Mouse (Mus musculus) embryo, embryonic 11.5 days (tissue): ENCODE data around the gene 4930415O20Rik.
A peak's percentile ranks its signal among the peaks of the same experiment; 100 is the strongest.

Source experiments
- DNase-seq: peaks from one replicate; pipeline ENCODE4 v3.0.0-alpha.2; 2012; ENCODE audit warnings: low read depth, low spot score

4930415O20Rik gene

GRCm38 (mm10) chr15:98604041-98604575 lies 33.3 kb downstream of the 4930415O20Rik start:
- DNase-seq = no peak

- DNase-seq = no peak
These were observed 35.3 kb downstream of the 4930415O20Rik start for GRCm38 (mm10) chr15:98606051-98606536.

- no peak for DNase-seq
These were observed 35.9 kb downstream of the 4930415O20Rik start for GRCm38 (mm10) chr15:98606739-98607138.

- no peak for DNase-seq
These were observed 36.8 kb downstream of the 4930415O20Rik start for GRCm38 (mm10) chr15:98607557-98607956.

- no peak for DNase-seq
These were observed 37.4 kb downstream of the 4930415O20Rik start for GRCm38 (mm10) chr15:98608058-98608783.

- DNase-seq = no peak
These were observed 38.0 kb downstream of the 4930415O20Rik start for GRCm38 (mm10) chr15:98608784-98609250.

GRCm38 (mm10) chr15:98609331-98610130 lies 38.7 kb downstream of the 4930415O20Rik start, which contains the start of gene Adcy6:
Gene Adcy6 (minus strand): TSS chr15:98610076.
- peak; percentile 74 for DNase-seq

GRCm38 (mm10) chr15:98610131-98610633 lies 39.4 kb downstream of the 4930415O20Rik start:
- DNase-seq = no peak

- no peak for DNase-seq
These were observed 41.4 kb downstream of the 4930415O20Rik start for GRCm38 (mm10) chr15:98612229-98612628.

GRCm38 (mm10) chr15:98614551-98614950 lies 43.7 kb downstream of the 4930415O20Rik start:
- no peak for DNase-seq

GRCm38 (mm10) chr15:98614971-98615370 lies 44.2 kb downstream of the 4930415O20Rik start:
- no peak for DNase-seq

GRCm38 (mm10) chr15:98615751-98616150 lies 44.9 kb downstream of the 4930415O20Rik start:
- DNase-seq = no peak

- no peak for DNase-seq
These were observed 45.8 kb downstream of the 4930415O20Rik start for GRCm38 (mm10) chr15:98616362-98617175.

- peak; percentile 81 for DNase-seq
These were observed 46.4 kb downstream of the 4930415O20Rik start for GRCm38 (mm10) chr15:98617176-98617537.

- no peak for DNase-seq
These were observed 51.4 kb downstream of the 4930415O20Rik start for GRCm38 (mm10) chr15:98622199-98622598.

- no peak for DNase-seq
These were observed 51.9 kb downstream of the 4930415O20Rik start for GRCm38 (mm10) chr15:98622721-98623120.

- DNase-seq = no peak
These were observed 52.6 kb downstream of the 4930415O20Rik start for GRCm38 (mm10) chr15:98623361-98623821.

GRCm38 (mm10) chr15:98626078-98626477 lies 55.3 kb downstream of the 4930415O20Rik start:
- no peak for DNase-seq

GRCm38 (mm10) chr15:98626487-98627212 lies 55.8 kb downstream of the 4930415O20Rik start:
- DNase-seq = no peak

- no peak for DNase-seq
These were observed 57.9 kb downstream of the 4930415O20Rik start for GRCm38 (mm10) chr15:98628589-98629254.
